Mouse (Mus musculus) cerebellum, adult 2 months (tissue): Measurements from ENCODE around the gene Prmt9. TPM values are rescaled to one million over a fixed set of nuclear protein-coding genes. Genes with fewer than 3 reads are reported as not detected.

ENCODE experiments used
- DNase-seq, 2 experiments: peaks; one replicate each; pipeline ENCODE4 v3.0.0; 2021
- H3K27ac ChIP-seq: fragments of 200-500 bp; 2 replicates; pipeline ENCODE4 v1.5.1; 2012; ENCODE audit warnings: low read length, control low read depth, inconsistent platforms; ENCODE audit not compliant: insufficient read depth
- H3K27me3 ChIP-seq: fragments of 200-500 bp; 2 replicates; pipeline ENCODE4 v1.6.1; 2012; ENCODE audit warnings: inconsistent platforms, mild to moderate bottlenecking, low read length, moderate library complexity; ENCODE audit not compliant: control insufficient read depth, insufficient read depth
- H3K4me1 ChIP-seq: fragments of 200-500 bp; 2 replicates; pipeline ENCODE4 v1.6.1; 2011; ENCODE audit warnings: low read length; ENCODE audit not compliant: control insufficient read depth, insufficient read depth
- H3K4me3 ChIP-seq: fragments of 200-500 bp; replicated peaks from 2 replicates; pipeline ENCODE3; 2011; ENCODE audit warnings: mild to moderate bottlenecking, low read depth, low read length, control low read depth; ENCODE audit not compliant: insufficient read depth
- CTCF ChIP-seq: fragments of 200-500 bp; IDR thresholded peaks from 2 replicates; pipeline ENCODE4 v1.5.1; 2011; ENCODE audit warnings: low read depth, mild to moderate bottlenecking, control low read depth, low read length, moderate library complexity, borderline replicate concordance; ENCODE audit not compliant: insufficient read depth
- POLR2A ChIP-seq: fragments of 200-500 bp; IDR thresholded peaks from 2 replicates; pipeline ENCODE4 v1.6.1; 2011; ENCODE audit warnings: low read length, control low read depth, borderline replicate concordance; ENCODE audit not compliant: insufficient read depth
- WGBS: fragments of 180-500 bp; shearing (Covaris S2); methylation state at CpG from one replicate; pipeline ENCODE4 v1.1.7; 2018; 5-methylcytosine and 5-hydroxymethylcytosine counted together
- polyA plus RNA-seq: library from polyadenylated mRNA; depleted of rRNA; stranded (reverse); fragments of >200 nt; gene quantifications from 2 replicates; pipeline ENCODE4 v1.2.3, GENCODE M21; 2012

The Prmt9 gene
- polyA plus RNA-seq, 1 experiment, result 22.7 TPM

DNA sequence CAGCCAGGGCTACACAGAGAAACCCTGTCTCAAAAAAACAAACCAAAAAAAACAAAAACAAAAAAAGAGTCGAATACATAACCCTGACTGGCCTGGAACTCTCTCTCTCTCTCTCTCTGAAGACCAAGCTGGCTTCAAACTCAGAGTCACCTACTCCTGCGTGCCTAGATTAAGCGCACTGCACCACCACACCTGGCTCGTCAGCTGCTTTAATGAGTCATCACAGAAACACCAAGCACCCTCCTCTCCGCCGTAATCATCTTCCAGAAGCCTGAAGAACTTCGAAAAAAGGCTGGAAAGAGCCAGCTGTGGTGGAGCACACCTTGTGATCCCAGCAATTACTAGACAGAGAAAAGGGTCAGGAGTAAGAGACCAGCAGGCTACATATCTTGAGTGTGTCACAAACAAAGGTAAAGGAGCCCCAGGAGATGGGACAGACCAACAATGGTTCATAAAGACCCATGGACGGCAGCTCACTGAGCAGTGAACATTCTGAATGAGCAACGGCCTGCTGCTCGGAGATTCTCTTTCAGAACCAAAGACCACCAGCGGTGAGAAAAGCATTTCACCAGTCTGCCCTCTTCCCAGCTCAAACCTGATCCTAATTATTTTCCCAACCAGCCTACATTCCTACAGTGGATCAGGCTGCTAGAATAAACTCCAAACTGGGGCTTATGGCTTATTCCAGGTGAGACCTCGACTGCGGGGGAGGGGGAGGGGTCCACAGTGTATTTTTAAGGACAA is 37.3 kb upstream of the Prmt9 start:
- Histone ChIP-seq H3K4me3 (no peak overlapping the region), H3K27ac (no peak overlapping the region), H3K4me1 (peaks cover 10% of the 10 kb centered on the region; the same call in 1 of the 2 replicates), H3K27me3 (no peaks in the 10 kb centered on the region)
- TF ChIP-seq CTCF (no peak), POLR2A (no peak)
- DNase-seq, result no peak
- 54% methylated on average over 13 of the region's 13 CpGs for WGBS

DNA sequence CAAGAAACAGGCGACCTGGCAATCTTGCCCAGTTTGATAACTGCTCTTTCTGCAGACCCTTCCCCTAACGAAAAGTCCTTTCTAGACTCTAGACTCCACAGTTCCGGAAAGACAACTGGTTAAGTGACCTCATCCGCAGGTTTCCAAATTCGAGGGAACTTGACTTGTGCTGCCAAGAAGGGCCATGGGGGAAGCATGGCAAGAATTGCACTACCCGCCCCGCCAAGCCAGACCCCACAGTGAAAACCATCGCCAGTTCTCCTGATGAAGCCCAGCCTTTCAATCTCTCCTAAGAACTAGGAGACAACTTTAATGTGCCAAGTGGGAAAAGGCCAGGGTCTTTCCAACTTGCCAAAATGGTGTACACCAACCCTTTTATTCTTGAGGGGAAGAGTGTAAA is 34.0 kb upstream of the Prmt9 start:
- WGBS, result 44% methylated on average over 8 of the region's 8 CpGs
- Histone ChIP-seq H3K27ac (no peak overlapping the region; the same call in 1 of the 2 replicates), H3K4me3 (no peak overlapping the region), H3K4me1 (peaks cover 7% of the 10 kb centered on the region; the same call in 1 of the 2 replicates), H3K27me3 (no peaks in the 10 kb centered on the region)
- DNase-seq, result peak in 1 of 2 experiments; percentile 37
- TF ChIP-seq CTCF (no peak), POLR2A (no peak)

DNA sequence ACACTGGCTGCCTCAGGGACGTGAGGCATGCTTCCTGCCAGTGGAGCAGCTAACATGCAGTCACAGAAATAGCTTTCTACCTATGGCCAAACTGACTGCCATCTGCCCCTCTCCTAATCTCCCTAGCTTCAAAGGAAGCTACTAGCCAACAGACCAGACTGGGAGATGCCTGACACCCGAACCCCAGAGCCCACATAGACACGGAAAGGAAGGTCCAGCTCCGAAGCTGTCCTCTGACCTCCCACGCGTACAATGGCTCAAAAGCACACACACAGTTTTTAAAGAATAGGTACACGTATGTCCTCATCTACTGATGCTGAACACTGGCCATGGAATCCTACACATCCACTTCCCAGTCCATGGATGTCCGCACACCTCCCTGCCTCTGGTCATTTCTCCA is 33.4 kb upstream of the Prmt9 start:
- DNase-seq, result peak; percentile 55 to 77
- Histone ChIP-seq H3K4me3 (peak overlapping the region; percentile 74), H3K27me3 (no peaks in the 10 kb centered on the region), H3K27ac (peak overlapping the region; percentile 89), H3K4me1 (peaks cover 7% of the 10 kb centered on the region; the same call in 1 of the 2 replicates)
- 25% methylated on average over 8 of the region's 8 CpGs for WGBS
- no peak for TF ChIP-seq CTCF
- peak; percentile 20; the same call in 1 of the 2 replicates for TF ChIP-seq POLR2A

DNA sequence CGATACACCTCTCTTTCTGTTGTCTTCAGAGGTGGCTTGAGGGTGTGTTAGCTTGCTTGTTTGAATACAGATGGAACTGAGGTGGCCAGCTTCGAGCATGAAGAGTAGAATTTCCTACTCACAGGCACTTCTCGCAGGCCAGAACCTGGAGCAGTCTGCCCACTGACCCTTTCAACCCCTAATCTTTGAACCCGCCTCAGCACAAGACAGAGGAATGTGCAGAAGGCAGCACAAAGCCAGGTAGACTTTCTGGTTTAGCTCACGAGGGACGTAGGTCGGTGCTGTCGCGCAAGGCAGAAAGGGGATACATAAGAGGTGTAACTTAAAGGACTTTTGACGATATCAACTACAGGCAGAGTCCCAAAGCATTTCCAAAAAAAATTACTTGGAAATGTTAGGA is 32.4 kb upstream of the Prmt9 start:
- Histone ChIP-seq H3K4me3 (peak overlapping the region; percentile 92), H3K27ac (peak overlapping the region; percentile 10; the same call in 1 of the 2 replicates), H3K4me1 (peaks cover 7% of the 10 kb centered on the region; the same call in 1 of the 2 replicates), H3K27me3 (no peaks in the 10 kb centered on the region)
- peak in 1 of 2 experiments; percentile 47 for DNase-seq
- WGBS, result 3% methylated on average over 10 of the region's 10 CpGs
- no peak for TF ChIP-seq POLR2A
- TF ChIP-seq CTCF, result no peak

DNA sequence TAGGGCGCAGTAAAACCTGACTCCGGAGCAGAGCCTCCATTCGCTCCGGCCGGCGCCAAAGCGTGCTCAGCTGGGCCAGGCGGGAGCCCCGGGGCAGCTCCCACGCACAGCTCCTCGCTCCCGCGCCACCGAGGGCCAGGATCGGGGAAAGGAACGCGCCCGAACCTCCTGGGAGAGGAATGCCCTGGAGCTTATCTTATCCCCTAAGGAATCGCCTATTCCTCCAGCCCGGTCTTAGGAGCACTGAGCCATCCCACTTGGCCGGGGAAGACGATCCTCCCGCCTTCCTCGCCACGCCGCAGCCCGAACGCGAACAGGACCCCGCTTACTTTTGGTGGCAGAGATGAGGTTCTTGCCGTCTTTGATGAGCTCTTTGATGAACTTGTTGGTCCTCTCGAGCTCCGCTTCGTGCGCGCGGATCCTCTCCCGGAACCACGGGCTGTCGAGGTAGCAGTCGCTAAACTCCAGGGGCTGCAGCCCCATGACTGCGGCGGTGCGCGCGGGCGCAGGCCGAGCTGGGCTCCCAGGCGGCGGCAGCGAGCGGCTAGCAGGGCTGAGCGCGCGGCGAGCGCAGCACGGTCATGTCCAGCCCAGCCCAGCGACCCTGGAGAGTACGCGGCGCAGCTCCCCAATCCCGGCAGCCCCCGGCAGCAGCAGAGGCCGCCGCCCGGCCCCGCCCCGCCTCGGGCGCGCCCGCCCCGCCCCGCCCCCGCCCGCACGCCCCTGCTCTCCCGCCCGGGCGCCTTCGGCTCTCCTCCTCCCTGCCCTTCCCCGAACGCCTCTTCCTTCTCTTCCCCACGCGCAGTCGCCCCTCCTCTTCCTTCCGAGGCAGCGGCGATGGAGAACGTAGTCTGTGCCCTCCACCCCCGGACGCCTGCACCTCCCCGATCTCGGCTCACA is 31.6 kb upstream of the Prmt9 start, which contains the start of gene Arhgap10:
Gene Arhgap10, minus strand, starts transcription at position 653 of the 900 bp plus-strand sequence.
- Histone ChIP-seq H3K4me3 (peak within 1 kb of the TSS; percentile 95), H3K4me1 (peaks cover 7% of the 10 kb centered on the region; the same call in 1 of the 2 replicates), H3K27me3 (no peaks in the 10 kb centered on the region), H3K27ac (peak within 1 kb of the TSS; percentile 61)
- peak; percentile 81 to 83 for DNase-seq
- WGBS, result under 1% methylated on average over 68 of the region's 95 CpGs
- TF ChIP-seq CTCF (no peak), POLR2A (peak; percentile 55)

DNA sequence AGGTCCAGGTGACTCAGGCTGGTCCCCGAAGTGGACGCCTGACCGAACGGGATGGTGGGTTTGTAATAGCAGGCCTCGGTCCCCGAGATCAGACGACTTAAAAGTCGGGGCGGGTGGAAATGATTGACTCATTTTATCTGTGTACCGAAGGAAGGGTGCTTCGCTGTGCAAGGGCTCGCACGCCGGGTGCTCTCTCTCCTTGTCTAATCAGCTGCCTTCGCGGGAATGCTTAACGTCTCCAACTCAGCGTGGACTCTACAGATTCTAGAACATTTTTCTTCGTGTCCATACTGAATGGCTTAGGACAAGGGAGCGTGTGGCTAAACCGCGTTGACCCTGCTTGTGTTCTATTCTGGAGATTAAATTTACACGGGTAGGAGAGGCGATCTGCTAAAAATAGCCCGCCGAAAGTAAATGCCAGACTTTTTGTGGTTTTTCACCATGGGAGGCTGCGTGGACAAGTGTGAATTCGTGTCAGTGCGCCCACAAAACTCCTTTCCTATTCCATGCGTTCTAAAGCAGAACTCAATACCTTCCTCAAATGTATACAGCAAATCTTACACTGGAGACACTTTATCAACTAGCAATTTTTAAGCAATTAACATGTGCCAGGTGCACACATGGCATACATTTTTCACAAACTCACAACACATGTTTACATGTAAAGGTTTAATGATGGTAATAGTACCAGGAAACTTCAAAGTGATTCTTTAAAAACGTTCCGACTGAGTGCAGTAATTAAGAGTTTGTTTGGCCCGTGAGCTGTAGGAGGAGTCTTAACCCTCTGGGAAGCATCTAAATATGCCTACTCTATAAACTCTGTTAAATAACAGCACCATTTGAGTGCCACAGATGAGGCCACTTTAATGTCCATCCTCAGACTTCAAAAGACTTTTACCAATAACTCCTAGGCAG is 30.7 kb upstream of the Prmt9 start:
- Histone ChIP-seq H3K4me3 (peak overlapping the region; percentile 95), H3K27me3 (no peaks in the 10 kb centered on the region), H3K27ac (peak overlapping the region; percentile 60; the same call in 1 of the 2 replicates), H3K4me1 (peaks cover 4% of the 10 kb centered on the region; the same call in 1 of the 2 replicates)
- DNase-seq, result no peak
- TF ChIP-seq POLR2A, result peak; percentile 4; the same call in 1 of the 2 replicates
- TF ChIP-seq CTCF, result no peak
- 6% methylated on average over 33 of the region's 33 CpGs for WGBS
